ENCODE assay signal across 9 mouse cellular contexts in genomic region chr10:115846930-115847329, GRCm38 (mm10). TPM values are rescaled to one million over a fixed set of nuclear protein-coding genes. Genes with fewer than 3 reads are reported as not detected.
A peak's percentile ranks its signal among the peaks of the same experiment; 100 is the strongest.
DNase-seq lines count a peak whose midpoint lies in the region; ATAC-seq lines count a peak whose summit lies in the region.
"Had no signal": no experiment of that assay in that cellular context is flagged by ENCODE, and none has a peak within 500 bp of the region (broad histone marks: within the 10 kb centered on the region; RNA-seq: fewer than 3 reads in every experiment).

No protein-coding gene starts in this region.

- H3K36me3 ChIP-seq in kidney, embryonic 16.5 days (ENCODE audit: insufficient read depth, low read length), result no peaks in the 10 kb centered on the region
- H3K36me3 ChIP-seq in hindbrain, embryonic 14.5 days (replicated peaks; ENCODE audit: control insufficient read depth, insufficient read depth), result no peaks in the 10 kb centered on the region
- H3K36me3 ChIP-seq in neural tube, embryonic 15.5 days, result no peaks in the 10 kb centered on the region

- no peak overlapping the region for H3K9ac ChIP-seq in kidney, embryonic 16.5 days (replicated peaks; ENCODE audit: low read length)
- no peak overlapping the region for H3K9ac ChIP-seq in hindbrain, embryonic 14.5 days
- H3K9ac ChIP-seq in neural tube, embryonic 15.5 days (replicated peaks), result no peak overlapping the region

- WGBS in kidney, embryonic 16.5 days, result 35% methylated on average over 18 of the region's 18 CpGs
- 48% methylated on average over 18 of the region's 18 CpGs for WGBS in hindbrain, embryonic 14.5 days
- WGBS in neural tube, embryonic 15.5 days, result 49% methylated on average over 18 of the region's 18 CpGs

- no peak for ATAC-seq in kidney, embryonic 16.5 days (ENCODE audit: low FRiP score, low TSS enrichment)
- no peak for ATAC-seq in hindbrain, embryonic 14.5 days (ENCODE audit: low FRiP score)
- ATAC-seq in neural tube, embryonic 15.5 days (ENCODE audit: low FRiP score), result no peak
- no peak for ATAC-seq in monocyte, adult 5-6 weeks (replicated peaks; ENCODE audit: insufficient number of reproducible peaks, low FRiP score, low TSS enrichment, poor library complexity, severe bottlenecking)

- H3K4me3 ChIP-seq in kidney, embryonic 16.5 days (ENCODE audit: low read length), result peak overlapping the region; percentile 0; the same call in 1 of the 2 replicates
- H3K4me3 ChIP-seq in hindbrain, embryonic 14.5 days (replicated peaks; ENCODE audit: low read length), result no peak overlapping the region
- peak overlapping the region; percentile 12; the same call in 1 of the 2 replicates for H3K4me3 ChIP-seq in neural tube, embryonic 15.5 days (replicated peaks)

- H3K27ac ChIP-seq in kidney, embryonic 16.5 days (ENCODE audit: low read length), result no peak overlapping the region
- no peak overlapping the region for H3K27ac ChIP-seq in hindbrain, embryonic 14.5 days
- H3K27ac ChIP-seq in neural tube, embryonic 15.5 days (replicated peaks), result no peak overlapping the region

- no peaks in the 10 kb centered on the region for H3K27me3 ChIP-seq in kidney, embryonic 16.5 days (ENCODE audit: insufficient read depth, low read length)
- H3K27me3 ChIP-seq in hindbrain, embryonic 14.5 days (ENCODE audit: control insufficient read depth, insufficient read depth, low read length), result no peaks in the 10 kb centered on the region
- H3K27me3 ChIP-seq in neural tube, embryonic 15.5 days (replicated peaks), result no peaks in the 10 kb centered on the region

- peak overlapping the region; percentile 29; the same call in 1 of the 2 replicates for H3K4me2 ChIP-seq in kidney, embryonic 16.5 days (replicated peaks; ENCODE audit: low read depth, low read length)
- peak overlapping the region; percentile 3; the same call in 1 of the 2 replicates for H3K4me2 ChIP-seq in hindbrain, embryonic 14.5 days (replicated peaks)
- H3K4me2 ChIP-seq in neural tube, embryonic 15.5 days, result peak overlapping the region; percentile 35

- no peaks in the 10 kb centered on the region for H3K9me3 ChIP-seq in kidney, embryonic 16.5 days (ENCODE audit: low read length)
- H3K9me3 ChIP-seq in hindbrain, embryonic 14.5 days (ENCODE audit: control insufficient read depth, low read length), result no peaks in the 10 kb centered on the region
- no peaks in the 10 kb centered on the region for H3K9me3 ChIP-seq in neural tube, embryonic 15.5 days (replicated peaks)

- H3K4me1 ChIP-seq in kidney, embryonic 16.5 days (ENCODE audit: insufficient read depth, low read length), result no peaks in the 10 kb centered on the region
- no peaks in the 10 kb centered on the region for H3K4me1 ChIP-seq in hindbrain, embryonic 14.5 days (replicated peaks; ENCODE audit: control insufficient read depth, insufficient read depth, low read length)
- peaks cover 8% of the 10 kb centered on the region; the same call in 1 of the 2 replicates for H3K4me1 ChIP-seq in neural tube, embryonic 15.5 days

- DNase-seq in cerebellum, postnatal 10 days, result peak; percentile 17 to 46
- no peak for DNase-seq in cerebellum, adult 18-20 months
- no peak for DNase-seq in kidney, adult 9 months
- peak; percentile 63 for DNase-seq in hindbrain, embryonic 14.5 days (ENCODE audit: low spot score)
- no peak for DNase-seq in spleen, postnatal 14 days (ENCODE audit: low spot score in 2 of 2)
- DNase-seq: kidney, adult 11 months had no signal

RNA-seq across cellular contexts. Expression of gene Tspan8, which starts 30.3 kb away (rescaled TPM):
- polyA plus RNA-seq in kidney, embryonic 16.5 days (2015; fragmentation: Nextera tagmentation; extraction: Ambion mirVana), result 45.7 TPM in 2 replicates
- polyA plus RNA-seq in hindbrain, embryonic 14.5 days (2014; fragmentation: Nextera tagmentation; extraction: Ambion mirVana), result 0.28 and 0.53 TPM in 2 replicates
- polyA plus RNA-seq in neural tube, embryonic 15.5 days (2015; fragmentation: Nextera tagmentation; extraction: Ambion mirVana), result 0.82 and 20.5 TPM in 2 replicates
- total RNA-seq in monocyte, adult 5-6 weeks (2017), result 9.4 TPM in 1 of 3 replicates, not detected in the others

Comparison
In these comparisons a context has a peak if more than half of its experiments do, and no peak if none do; other contexts are left out.
1. DNase-seq: peak in cerebellum, postnatal 10 days (2 of 2) and hindbrain, embryonic 14.5 days (single experiment); none in cerebellum, adult 18-20 months (0 of 2), kidney, adult 9 months (single experiment) and spleen, postnatal 14 days (0 of 2).
2. Peak in every context shown above with its lines, with median percentiles within 50 percentile points of each other: H3K4me2 ChIP-seq.